Mouse (Mus musculus): ENCODE data around the gene Ccn5.

The Ccn5 gene

GRCm38 (mm10) chr2:163853461-163853901, 32.8 kb downstream of the Ccn5 start, which contains the start of gene Kcnk15:
Gene Kcnk15 (plus strand): TSS chr2:163853651.
- DNase-seq: peak; percentile 83 to 84

GRCm38 (mm10) chr2:163857233-163857632, 36.6 kb downstream of the Ccn5 start:
- DNase-seq: no peak

- DNase-seq: peak; percentile 83 to 88
These were observed 37.7 kb downstream of the Ccn5 start for GRCm38 (mm10) chr2:163858254-163858947.

GRCm38 (mm10) chr2:163865311-163865710, 44.6 kb downstream of the Ccn5 start:
- DNase-seq: peak; percentile 79 to 84

GRCm38 (mm10) chr2:163866061-163866460, 45.4 kb downstream of the Ccn5 start:
- DNase-seq: no peak

GRCm38 (mm10) chr2:163869783-163870182, 49.1 kb downstream of the Ccn5 start:
- peak; percentile 49 to 50 for DNase-seq

GRCm38 (mm10) chr2:163871266-163871665, 50.6 kb downstream of the Ccn5 start:
- DNase-seq: no peak

- DNase-seq: no peak
These were observed 51.2 kb downstream of the Ccn5 start for GRCm38 (mm10) chr2:163871906-163872305.

GRCm38 (mm10) chr2:163874877-163875276, 54.2 kb downstream of the Ccn5 start:
- no peak for DNase-seq

- DNase-seq: peak; percentile 83 to 90
These were observed 54.8 kb downstream of the Ccn5 start for GRCm38 (mm10) chr2:163875484-163875883.

- no peak for DNase-seq
These were observed 56.3 kb downstream of the Ccn5 start for GRCm38 (mm10) chr2:163876830-163877498.

- DNase-seq: peak; percentile 84 to 85
These were observed 60.2 kb downstream of the Ccn5 start for GRCm38 (mm10) chr2:163880891-163881290.
